Mouse (Mus musculus) heart, adult 18-20 months (tissue): ENCODE data around the gene Nav1. TPM values are rescaled to one million over a fixed set of nuclear protein-coding genes. Genes with fewer than 3 reads are reported as not detected.

Experiments used
- DNase-seq, 2 experiments: peaks; one replicate each; pipeline ENCODE4 v3.0.0; 2021 to 2022; ENCODE audit warnings: mixed read lengths in 1 of 2
- total RNA-seq, 2 experiments: library from RNA; stranded (reverse); gene quantifications; 2 replicates each; pipeline ENCODE4 v1.2.3; 2021

Nav1 gene
- total RNA-seq, 2 experiments from 2014 or later: 16.3 to 16.7 TPM

- peak; percentile 82 to 84 for DNase-seq
These were observed 8.9 kb upstream of the Nav1 start for GRCm38 (mm10) chr1:135615715-135616641.

GRCm38 (mm10) chr1:135609621-135610020 is 2.5 kb upstream of the Nav1 start:
- DNase-seq: no peak

GRCm38 (mm10) chr1:135606355-135607015 is 610 bp downstream of the Nav1 start:
- DNase-seq: no peak

- no peak for DNase-seq
These were observed 1.6 kb downstream of the Nav1 start for GRCm38 (mm10) chr1:135605530-135605929.

GRCm38 (mm10) chr1:135604361-135605052 is 2.6 kb downstream of the Nav1 start:
- DNase-seq: no peak

GRCm38 (mm10) chr1:135603121-135603870 is 3.8 kb downstream of the Nav1 start:
- DNase-seq: no peak

GRCm38 (mm10) chr1:135600023-135601005 is 6.8 kb downstream of the Nav1 start:
- DNase-seq: no peak

GRCm38 (mm10) chr1:135598251-135598879 is 8.7 kb downstream of the Nav1 start:
- DNase-seq: no peak

GRCm38 (mm10) chr1:135594279-135594903 is 12.7 kb downstream of the Nav1 start:
- no peak for DNase-seq

- peak; percentile 59 to 81 for DNase-seq
These were observed 13.4 kb downstream of the Nav1 start for GRCm38 (mm10) chr1:135593560-135594278.

GRCm38 (mm10) chr1:135590776-135591175 is 16.3 kb downstream of the Nav1 start:
- peak; percentile 73 to 86 for DNase-seq

GRCm38 (mm10) chr1:135588973-135589372 is 18.1 kb downstream of the Nav1 start:
- DNase-seq: no peak

- DNase-seq: no peak
These were observed 20.2 kb downstream of the Nav1 start for GRCm38 (mm10) chr1:135586903-135587302.

GRCm38 (mm10) chr1:135585573-135585972 is 21.5 kb downstream of the Nav1 start:
- peak; percentile 62 to 63 for DNase-seq

GRCm38 (mm10) chr1:135584587-135585541 is 22.2 kb downstream of the Nav1 start:
- DNase-seq: peak; percentile 49 to 51

GRCm38 (mm10) chr1:135583678-135584515 is 23.2 kb downstream of the Nav1 start:
- DNase-seq: peak; percentile 29 to 62
